Mouse (Mus musculus) gastrocnemius, postnatal 4 days (tissue): ENCODE results near the gene Atp11b. TPM values are rescaled to one million over a fixed set of nuclear protein-coding genes. Genes with fewer than 3 reads are reported as not detected.

Experiments used
- DNase-seq, 2 experiments: peaks; one replicate each; pipeline ENCODE4 v3.0.0; 2021 to 2022; ENCODE audit warnings: low spot score in 2 of 2, mixed read lengths in 2 of 2
- long read RNA-seq, 2 experiments: library from polyadenylated mRNA; stranded (forward); transcript quantifications; one replicate each; pipeline ENCODE4 v2.0.0; 2021
- total RNA-seq, 2 experiments: library from RNA; stranded (reverse); gene quantifications; 2 replicates each; pipeline ENCODE4 v1.2.3; 2021

The Atp11b gene
- total RNA-seq = 10 to 100 TPM; 33.0 to 33.2 TPM
- long read RNA-seq, experiment 1, full-length matches to known transcripts = 7 of 17 reads
- long read RNA-seq, experiment 1, partial matches to known transcripts = 1 of 17 reads
- long read RNA-seq, experiment 1, other reads (novel, unspliced or antisense) = 9 of 17 reads
- long read RNA-seq, experiment 2, full-length matches to known transcripts = 15 of 27 reads
- long read RNA-seq, experiment 2, partial matches to known transcripts = 1 of 27 reads
- long read RNA-seq, experiment 2, other reads (novel, unspliced or antisense) = 11 of 27 reads

GRCm38 (mm10) chr3:35753825-35754767 lies at the start of gene Atp11b:
Gene Atp11b (plus strand): TSS chr3:35754106.
- DNase-seq = peak; percentile 65 to 79

GRCm38 (mm10) chr3:35704328-35704613 lies 49.6 kb upstream of the Atp11b start:
- no peak for DNase-seq

GRCm38 (mm10) chr3:35719531-35720205 lies 34.2 kb upstream of the Atp11b start:
- no peak for DNase-seq

GRCm38 (mm10) chr3:35720801-35721200 lies 33.1 kb upstream of the Atp11b start:
- DNase-seq = no peak

- DNase-seq = no peak
Observed at GRCm38 (mm10) chr3:35721818-35722446, 32.0 kb upstream of the Atp11b start.

- DNase-seq = no peak
Observed at GRCm38 (mm10) chr3:35722811-35723210, 31.1 kb upstream of the Atp11b start.

- DNase-seq = no peak
Observed at GRCm38 (mm10) chr3:35723586-35724322, 30.2 kb upstream of the Atp11b start.

GRCm38 (mm10) chr3:35725096-35725495 lies 28.8 kb upstream of the Atp11b start:
- DNase-seq = no peak

GRCm38 (mm10) chr3:35726936-35727335 lies 27.0 kb upstream of the Atp11b start:
- no peak for DNase-seq

- DNase-seq = no peak
Observed at GRCm38 (mm10) chr3:35729490-35729889, 24.4 kb upstream of the Atp11b start.

GRCm38 (mm10) chr3:35731981-35732777 lies 21.7 kb upstream of the Atp11b start:
- DNase-seq = no peak

GRCm38 (mm10) chr3:35732778-35733147 lies 21.1 kb upstream of the Atp11b start:
- no peak for DNase-seq

- DNase-seq = no peak
Observed at GRCm38 (mm10) chr3:35734509-35734908, 19.4 kb upstream of the Atp11b start.

GRCm38 (mm10) chr3:35738071-35738470 lies 15.8 kb upstream of the Atp11b start:
- DNase-seq = no peak

GRCm38 (mm10) chr3:35745010-35745409 lies 8.9 kb upstream of the Atp11b start:
- no peak for DNase-seq

GRCm38 (mm10) chr3:35746840-35747456 lies 7.0 kb upstream of the Atp11b start:
- DNase-seq = no peak

- DNase-seq = no peak
Observed at GRCm38 (mm10) chr3:35750286-35750685, 3.6 kb upstream of the Atp11b start.

- no peak for DNase-seq
Observed at GRCm38 (mm10) chr3:35751724-35752123, 2.2 kb upstream of the Atp11b start.

- DNase-seq = no peak
Observed at GRCm38 (mm10) chr3:35762735-35763134, 8.8 kb downstream of the Atp11b start.
